Mouse (Mus musculus) limb, embryonic 11.5 days (tissue): Measurements from ENCODE around the gene Gcsh. TPM values are rescaled to one million over a fixed set of nuclear protein-coding genes. Genes with fewer than 3 reads are reported as not detected.

Experiments used
- polyA plus RNA-seq: library from polyadenylated mRNA; unstranded; fragments of >200 nt; fragmentation: Nextera tagmentation; extraction: Ambion mirVana; gene quantifications from 2 replicates; pipeline ENCODE4 v1.2.1, GENCODE M21; 2014

Gene Gcsh
- polyA plus RNA-seq, 1 experiment from 2014 or later: 172 TPM

Other genes with a start within 250 kb of the Gcsh start
- gene Cmc2, start 72.1 kb downstream of the Gcsh start, polyA plus RNA-seq: 74.2 and 82.7 TPM in 2 replicates
- gene Cenpn, start 71.8 kb downstream of the Gcsh start, polyA plus RNA-seq: 53.8 and 60.0 TPM in 2 replicates
- 13.4 and 14.8 TPM in 2 replicates for gene Atmin, start 50.1 kb downstream of the Gcsh start, polyA plus RNA-seq
- gene 1700030J22Rik, start 14.6 kb downstream of the Gcsh start, polyA plus RNA-seq: 2.1 TPM in 2 replicates
- not detected in 2 replicates for gene Pkd1l2, start 88.9 kb upstream of the Gcsh start, polyA plus RNA-seq
- gene Bco1, start 102.3 kb upstream of the Gcsh start, polyA plus RNA-seq: not detected in 2 replicates
- 2.4 and 2.8 TPM in 2 replicates for gene Gan, start 164.6 kb upstream of the Gcsh start, polyA plus RNA-seq